Mouse (Mus musculus): ENCODE results near the gene Srrt.

The Srrt gene

DNA sequence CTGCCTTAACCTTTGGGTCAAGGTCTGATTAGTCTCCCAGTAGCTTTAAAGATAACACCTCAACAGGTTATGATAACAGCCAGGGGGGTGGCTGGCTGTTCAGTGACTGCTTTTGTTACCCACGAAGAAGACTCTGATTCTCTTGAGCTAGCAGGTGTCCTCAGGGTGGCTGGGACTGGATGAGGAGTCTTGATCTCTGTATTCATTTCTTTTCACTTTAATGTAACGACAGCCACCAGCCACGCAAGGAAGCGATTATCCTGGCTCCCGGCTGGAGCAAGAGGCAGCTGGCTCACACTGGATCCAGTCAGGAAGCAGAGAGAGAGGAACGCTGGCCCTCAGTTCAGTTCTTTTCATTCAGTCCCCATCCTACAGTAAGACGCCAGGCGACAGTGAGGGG lies 29.7 kb upstream of the Srrt start:
- no peak for DNase-seq

- DNase-seq: no peak
Observed at GRCm38 (mm10) chr5:137335066-137335465, 27.6 kb upstream of the Srrt start.

- no peak for DNase-seq
Observed at GRCm38 (mm10) chr5:137334317-137334716, 26.8 kb upstream of the Srrt start.

DNA sequence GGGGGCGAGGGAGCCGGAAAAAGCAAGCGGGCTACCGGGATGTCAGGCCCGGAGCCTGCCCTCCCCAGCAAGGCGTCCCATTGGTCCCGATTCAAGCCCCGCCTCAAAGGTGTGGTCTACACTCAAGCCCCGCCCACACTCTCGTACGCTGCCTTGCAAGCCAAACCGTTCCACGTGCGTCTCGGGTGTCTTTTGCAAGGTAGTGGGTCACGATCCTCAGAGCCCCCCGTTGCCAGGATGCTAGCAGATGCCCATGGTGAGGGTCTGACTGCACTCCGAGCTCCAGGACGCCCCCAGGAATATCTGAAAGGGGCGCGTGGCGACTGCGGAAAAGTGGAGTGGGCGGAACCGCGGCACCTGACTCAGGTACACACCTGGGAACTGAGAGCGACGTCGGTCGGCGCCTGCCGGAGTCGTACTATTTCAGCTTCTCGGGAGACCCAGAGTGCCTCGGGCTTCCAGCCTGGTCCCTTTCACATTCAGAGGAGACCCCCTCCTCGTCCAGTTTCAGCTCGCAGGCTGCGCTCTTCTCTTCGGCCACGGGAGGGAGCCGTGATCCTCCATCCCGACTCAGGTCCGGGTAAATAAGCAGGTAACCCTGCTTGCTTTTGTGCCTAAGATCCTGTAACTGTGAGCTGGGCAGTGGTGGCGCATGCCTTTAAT lies 26.2 kb upstream of the Srrt start, which contains the start of gene Slc12a9:
Slc12a9 (minus strand) TSS at position 86 of the 663 bp plus-strand sequence.
- DNase-seq: peak; percentile 94 to 98

- DNase-seq: no peak
Observed at GRCm38 (mm10) chr5:137332857-137333511, 25.5 kb upstream of the Srrt start.

DNA sequence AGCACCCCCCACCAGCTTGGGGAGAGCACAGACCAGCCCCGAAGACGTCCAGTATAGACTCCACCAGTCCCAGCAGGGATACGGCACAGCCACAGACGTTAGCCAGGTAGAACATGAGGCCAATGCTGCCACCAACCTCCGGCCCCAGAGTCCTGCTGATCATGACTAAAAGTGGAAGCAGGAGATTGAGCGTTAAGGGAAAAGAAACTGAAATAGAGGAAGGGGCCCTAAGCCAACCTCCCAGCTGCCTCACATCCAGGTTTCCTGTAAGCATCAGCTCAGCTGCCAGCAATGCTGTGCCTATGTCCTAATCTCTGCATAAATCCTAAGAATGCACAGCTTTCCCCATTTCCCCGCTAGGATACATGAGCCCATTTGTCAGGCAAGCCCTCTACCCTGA lies 23.4 kb upstream of the Srrt start:
- DNase-seq: no peak

- no peak for DNase-seq
Observed at GRCm38 (mm10) chr5:137320996-137321395, 13.5 kb upstream of the Srrt start.

DNA sequence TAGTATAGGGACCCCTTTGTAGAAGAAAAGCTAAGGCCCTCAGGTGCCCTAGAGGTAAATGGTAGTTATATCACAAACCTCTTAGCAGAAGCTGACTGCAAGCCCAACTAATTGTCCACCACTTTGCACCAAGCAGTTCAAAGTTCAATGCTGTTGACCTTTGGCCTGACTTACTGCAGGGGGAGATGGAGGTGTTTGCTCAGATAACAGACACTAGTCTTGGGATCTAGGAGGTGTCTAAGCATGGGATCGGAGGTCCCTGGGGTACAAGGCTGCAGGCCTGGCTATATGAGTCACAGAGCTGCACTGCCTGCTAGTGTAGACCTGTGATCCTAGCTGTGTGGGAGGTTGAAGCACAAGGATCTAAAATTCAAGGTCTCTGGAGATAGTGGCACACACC lies 11.1 kb upstream of the Srrt start:
- DNase-seq: peak; percentile 67 to 74

GRCm38 (mm10) chr5:137317361-137317760 lies 9.9 kb upstream of the Srrt start:
- no peak for DNase-seq

DNA sequence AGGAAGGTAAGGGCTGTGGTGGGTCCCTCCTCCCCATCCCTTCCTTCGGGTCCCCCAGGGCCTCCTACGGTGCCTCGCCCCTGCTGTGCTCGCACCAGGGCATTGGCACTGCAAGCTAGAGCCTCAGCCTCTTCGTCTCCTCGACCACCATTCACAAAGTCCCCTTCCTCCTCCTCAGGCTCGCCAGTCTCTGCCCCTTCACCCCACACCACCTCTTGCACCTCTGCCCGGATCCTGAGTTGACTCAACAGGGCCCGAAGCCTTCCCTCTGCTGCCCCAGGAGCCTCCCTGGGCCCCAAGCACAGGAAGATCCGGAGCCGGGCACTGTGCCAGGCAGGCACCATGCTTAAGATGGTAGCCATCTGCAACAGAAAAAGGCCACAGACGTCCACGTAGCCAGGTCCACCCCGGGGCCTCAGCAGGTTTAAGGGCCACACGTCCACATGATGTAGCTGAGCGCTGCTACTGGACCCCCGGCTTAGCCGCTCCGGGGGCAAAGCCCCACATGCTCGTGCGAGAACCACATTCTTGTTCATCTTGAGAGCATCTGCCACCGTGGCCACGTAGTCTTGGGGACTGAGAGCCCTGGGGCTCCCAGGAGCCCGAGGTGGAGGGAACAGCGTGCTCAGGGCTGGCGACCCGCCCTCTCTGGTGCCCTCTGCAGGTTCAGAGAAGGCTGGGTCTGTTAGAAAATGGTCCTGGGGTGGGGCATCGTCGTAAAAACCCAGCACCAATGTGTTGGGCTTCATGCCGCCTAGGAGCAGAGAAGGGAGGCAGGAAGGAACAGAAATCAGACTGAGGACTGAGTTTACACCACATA lies 7.8 kb upstream of the Srrt start:
- DNase-seq: peak in 1 of 2 experiments; percentile 32

DNA sequence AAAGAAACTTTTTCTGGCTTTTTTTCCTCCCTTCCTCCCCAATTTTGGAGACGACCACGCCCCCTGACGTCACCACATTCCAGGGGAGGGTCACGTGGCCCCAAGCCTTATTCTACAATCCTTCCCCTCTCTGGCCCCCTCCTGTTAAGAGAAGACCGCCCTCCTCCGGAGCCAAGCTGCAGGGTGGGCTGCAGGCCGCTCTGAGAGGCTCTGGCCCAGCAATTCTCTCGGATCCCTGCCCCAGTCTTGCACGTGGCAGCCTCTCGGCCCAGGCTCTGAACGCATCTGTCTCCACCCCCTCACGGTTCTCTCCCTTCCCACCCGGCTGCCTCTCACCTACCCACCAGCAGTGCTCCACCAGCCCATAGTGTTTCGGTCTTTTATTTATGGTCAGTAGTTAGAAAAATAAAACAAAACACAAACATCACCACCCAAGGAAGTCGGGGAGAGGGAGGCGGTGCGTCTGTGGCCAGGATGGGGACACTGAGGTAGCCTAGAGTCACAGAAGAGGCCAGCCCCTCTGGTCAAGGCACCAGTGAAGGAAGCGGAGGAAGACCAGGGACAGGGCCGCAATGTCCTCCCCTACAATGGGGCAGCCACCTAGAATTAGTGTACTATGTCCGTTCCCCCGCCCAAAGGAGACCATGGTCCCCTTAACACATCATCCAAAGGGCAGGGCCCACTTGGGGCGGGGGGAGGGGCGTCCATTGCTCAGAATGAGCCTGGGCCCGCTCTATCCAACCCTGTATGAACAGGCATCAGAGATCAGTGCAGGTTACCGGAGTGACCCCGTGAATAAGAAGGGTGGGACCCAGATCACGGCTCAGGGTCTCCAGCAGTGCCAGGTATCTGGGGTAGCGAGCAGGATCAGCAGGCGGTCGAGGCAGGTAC lies 7.0 kb upstream of the Srrt start, which contains the start of gene Trip6:
Trip6 (minus strand) TSS at position 212 of the 891 bp plus-strand sequence.
- DNase-seq: peak; percentile 85 to 91

DNA sequence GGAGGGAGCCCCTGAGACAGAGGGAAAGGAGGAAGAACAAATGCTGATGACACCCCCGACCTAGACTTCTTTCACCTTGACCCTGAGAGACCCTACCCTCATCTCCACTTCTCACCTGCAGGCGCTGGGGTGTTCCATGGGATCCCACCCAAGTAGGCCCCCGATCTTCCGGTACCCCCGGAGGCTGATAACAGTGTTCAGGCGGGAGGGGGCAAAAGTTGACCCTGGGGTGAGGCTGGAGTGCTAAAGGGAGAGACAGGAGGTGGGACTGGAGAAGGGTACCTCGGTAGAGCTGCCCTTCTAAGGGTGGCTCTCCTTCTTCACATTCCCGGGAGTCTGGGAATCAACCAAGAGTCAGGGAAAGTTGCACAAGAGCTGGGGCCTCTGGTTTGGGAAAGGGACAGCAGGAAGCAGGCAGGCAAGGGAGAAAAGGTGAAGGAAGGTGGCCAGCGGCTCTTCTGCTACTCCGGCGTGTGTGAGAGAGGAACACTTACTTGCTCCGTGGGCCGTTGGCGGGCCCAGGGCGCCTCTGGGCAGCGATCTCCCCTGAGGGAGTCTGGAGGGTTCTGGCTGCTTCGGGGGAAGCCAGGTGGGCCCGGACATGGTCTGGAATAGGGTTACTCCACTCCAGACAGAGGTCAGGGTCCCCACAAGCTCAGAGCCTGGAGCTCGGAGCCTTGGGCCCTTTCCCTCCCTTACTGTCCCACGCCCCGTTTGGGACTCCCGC lies 6.2 kb upstream of the Srrt start:
- DNase-seq: no peak

GRCm38 (mm10) chr5:137308356-137308755 lies 882 bp upstream of the Srrt start:
- no peak for DNase-seq

DNA sequence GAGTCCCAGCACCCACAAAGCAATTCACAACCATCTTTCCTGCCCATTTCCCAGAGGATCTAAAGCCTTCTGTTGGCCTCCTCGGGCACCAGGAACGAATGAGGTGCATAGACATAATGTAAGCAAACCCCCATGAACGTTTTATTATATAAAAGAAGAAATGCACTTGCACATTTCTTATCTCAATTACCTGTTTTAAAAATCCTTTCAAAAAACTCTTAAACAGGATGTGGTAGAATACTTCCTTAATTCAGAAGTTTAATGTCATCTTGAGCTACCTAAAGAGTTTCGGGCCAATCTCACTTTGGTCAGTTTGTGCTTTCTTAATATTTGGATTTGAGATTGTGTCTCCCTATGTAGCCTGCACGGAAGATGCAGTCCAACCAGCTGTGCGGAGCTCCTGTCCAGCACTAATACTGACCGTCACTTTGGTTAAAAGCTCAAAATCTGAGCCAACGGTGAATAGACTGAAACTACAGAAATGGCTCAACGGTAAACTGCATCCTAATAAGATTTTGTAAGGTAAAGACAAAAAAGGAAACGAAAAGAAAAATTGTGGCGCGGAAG lies 952 bp downstream of the Srrt start:
- DNase-seq: no peak

- no peak for DNase-seq
Observed at GRCm38 (mm10) chr5:137305822-137306221, 1.7 kb downstream of the Srrt start.

DNA sequence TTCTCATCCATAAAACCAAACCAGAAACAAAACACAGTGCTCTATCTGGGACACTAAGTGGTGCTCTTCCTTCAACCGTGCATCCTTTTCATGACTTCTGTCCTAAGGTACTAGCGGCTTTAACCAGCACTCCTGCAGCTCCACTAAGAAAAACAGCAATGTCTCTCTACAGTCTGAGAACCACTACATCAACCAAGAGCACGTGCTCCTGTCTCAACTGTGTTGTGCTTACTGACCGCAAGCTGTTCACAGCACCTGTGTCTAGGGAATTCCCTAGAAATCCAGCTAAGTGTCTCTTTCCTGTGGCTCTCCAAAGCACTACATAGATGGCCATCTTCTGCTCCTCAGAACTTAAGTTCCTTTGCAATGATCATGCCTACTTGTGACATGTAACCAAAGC lies 2.7 kb downstream of the Srrt start:
- no peak for DNase-seq

- DNase-seq: no peak
Observed at GRCm38 (mm10) chr5:137304165-137304564, 3.3 kb downstream of the Srrt start.

GRCm38 (mm10) chr5:137303609-137304008 lies 3.9 kb downstream of the Srrt start:
- DNase-seq: no peak

- peak in 1 of 2 experiments; percentile 47 for DNase-seq
Observed at GRCm38 (mm10) chr5:137301253-137301652, 6.2 kb downstream of the Srrt start.

GRCm38 (mm10) chr5:137299240-137299639 lies 8.2 kb downstream of the Srrt start:
- DNase-seq: no peak

- no peak for DNase-seq
Observed at GRCm38 (mm10) chr5:137297126-137297525, 10.3 kb downstream of the Srrt start.

DNA sequence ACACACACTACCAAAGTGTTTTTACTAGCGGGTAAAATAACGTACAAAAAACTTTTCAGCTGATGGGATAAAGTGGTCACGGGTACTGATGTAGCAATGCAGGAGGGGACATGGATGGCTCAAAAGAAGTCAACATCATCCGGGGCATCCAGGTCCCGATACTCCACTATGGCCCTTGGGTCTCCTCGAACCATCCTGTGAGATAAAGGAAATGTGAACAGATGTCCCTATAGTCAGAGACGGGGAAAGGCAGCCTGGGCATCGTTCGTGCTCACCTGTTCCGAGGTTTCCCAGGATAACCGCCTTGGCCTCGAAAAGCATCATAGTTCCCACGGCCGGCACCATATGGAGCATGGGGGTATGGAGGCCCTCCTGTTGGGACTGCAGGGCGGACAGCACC lies 11.8 kb downstream of the Srrt start:
- DNase-seq: no peak

Measured in kidney, adult 8-10 months (tissue).